Mouse (Mus musculus) thymus, postnatal 4 days (tissue): ENCODE results near the gene Olfr56.
A peak's percentile ranks its signal among the peaks of the same experiment; 100 is the strongest.
"Not testable (repeated sequence)": the region's sequence is repeated elsewhere in the genome, so short reads cannot be mapped to it uniquely, and the experiment has no call there.

Experiments used
- DNase-seq: peaks from one replicate; pipeline ENCODE4 v3.0.0; 2021

The Olfr56 gene

GRCm38 (mm10) chr11:48978240-48978939, at the start of gene Olfr56:
Gene Olfr56 (plus strand): TSS chr11:48978889.
- not testable (repeated sequence) for DNase-seq

DNA sequence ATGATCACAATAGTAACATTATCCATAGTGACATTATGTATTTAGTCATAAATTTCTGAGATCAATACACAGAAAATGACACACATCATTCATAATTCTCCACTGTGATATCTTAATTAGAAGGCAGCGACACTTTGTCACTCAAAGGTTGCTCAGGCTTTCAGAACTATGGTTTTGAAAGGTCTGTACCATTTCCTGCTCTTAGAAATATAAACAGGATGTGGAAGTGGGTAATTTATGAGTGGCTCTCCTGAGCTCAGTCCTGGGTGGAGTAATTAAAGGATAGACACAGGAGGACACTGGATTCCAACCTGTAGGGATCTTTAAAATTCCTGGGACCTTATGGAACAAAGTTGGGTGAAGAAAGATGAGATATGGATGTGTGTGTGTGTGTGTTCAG, 45.3 kb upstream of the Olfr56 start:
- DNase-seq, result not testable (repeated sequence)

- not testable (repeated sequence) for DNase-seq
Observed at GRCm38 (mm10) chr11:48933923-48934322, 44.8 kb upstream of the Olfr56 start.

- not testable (repeated sequence) for DNase-seq
Observed at GRCm38 (mm10) chr11:48935291-48935690, 43.4 kb upstream of the Olfr56 start.

DNA sequence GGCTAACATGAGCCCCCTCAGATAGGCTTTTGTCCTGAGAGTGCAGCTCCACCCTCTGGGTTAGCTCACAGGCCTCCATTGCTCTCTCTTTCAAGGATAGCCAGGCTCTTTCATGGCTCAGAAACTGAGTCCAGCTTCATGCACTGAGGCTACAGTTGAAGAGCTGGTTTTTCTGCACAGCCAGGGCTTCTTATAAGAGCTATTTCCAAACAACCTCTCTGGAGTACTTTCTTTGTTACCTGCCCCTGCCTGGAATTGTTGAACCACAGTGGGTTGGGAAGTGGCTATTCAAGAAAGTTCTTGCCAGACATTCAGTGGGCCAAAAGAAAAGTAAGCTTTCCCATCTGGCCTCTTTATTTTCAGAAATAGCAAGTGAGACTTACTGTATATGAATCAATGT, 39.4 kb upstream of the Olfr56 start:
- not testable (repeated sequence) for DNase-seq

- not testable (repeated sequence) for DNase-seq
Observed at GRCm38 (mm10) chr11:48946090-48946489, 32.6 kb upstream of the Olfr56 start, which contains the start of gene Psme2b. Gene Psme2b (minus strand): TSS chr11:48946190.

- not testable (repeated sequence) for DNase-seq
Observed at GRCm38 (mm10) chr11:48974686-48975085, 4.0 kb upstream of the Olfr56 start.

DNA sequence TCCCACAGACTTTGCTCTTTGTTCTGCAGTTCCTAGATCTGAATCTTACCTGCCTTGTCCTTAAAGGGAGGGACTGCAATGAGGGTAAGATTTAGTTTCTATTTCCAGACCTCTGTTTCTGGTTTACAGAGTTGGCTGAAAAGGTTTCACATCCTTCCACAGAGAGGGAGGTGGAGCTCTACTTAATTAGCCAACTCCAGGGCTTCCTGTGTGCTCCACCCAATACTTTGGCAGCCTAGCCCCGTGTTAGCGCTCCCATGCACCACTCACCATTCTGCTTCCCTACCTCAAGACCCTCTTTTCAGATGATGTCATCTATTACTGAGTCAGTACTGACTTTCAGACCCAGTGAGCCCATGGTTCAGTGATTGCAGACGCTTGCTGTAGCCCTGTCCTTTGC, 562 bp downstream of the Olfr56 start, which contains the start of gene 9930111J21Rik1:
TSS of gene 9930111J21Rik1 (minus strand) at position 148 of the 400 bp plus-strand sequence.
- not testable (repeated sequence) for DNase-seq

DNA sequence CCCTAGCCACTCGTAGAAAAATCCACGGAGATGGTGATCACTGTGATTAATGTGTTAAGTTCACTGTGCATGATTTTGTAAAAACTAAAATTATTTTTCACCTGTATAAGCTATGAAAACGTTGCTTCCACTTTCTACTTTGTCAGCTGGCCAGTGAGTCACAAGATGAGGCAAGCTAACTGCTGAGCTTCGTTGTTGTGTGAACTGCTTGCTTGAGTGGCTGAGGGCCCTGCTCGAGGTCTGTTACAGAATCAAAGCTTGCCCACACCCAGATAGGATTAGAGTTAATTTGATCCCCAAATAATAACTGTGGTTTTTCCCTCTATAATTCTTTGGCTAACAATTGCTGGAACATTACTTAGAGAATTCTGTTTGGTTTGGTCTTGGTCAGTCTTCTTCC, 1.4 kb downstream of the Olfr56 start:
- DNase-seq, result not testable (repeated sequence)

DNA sequence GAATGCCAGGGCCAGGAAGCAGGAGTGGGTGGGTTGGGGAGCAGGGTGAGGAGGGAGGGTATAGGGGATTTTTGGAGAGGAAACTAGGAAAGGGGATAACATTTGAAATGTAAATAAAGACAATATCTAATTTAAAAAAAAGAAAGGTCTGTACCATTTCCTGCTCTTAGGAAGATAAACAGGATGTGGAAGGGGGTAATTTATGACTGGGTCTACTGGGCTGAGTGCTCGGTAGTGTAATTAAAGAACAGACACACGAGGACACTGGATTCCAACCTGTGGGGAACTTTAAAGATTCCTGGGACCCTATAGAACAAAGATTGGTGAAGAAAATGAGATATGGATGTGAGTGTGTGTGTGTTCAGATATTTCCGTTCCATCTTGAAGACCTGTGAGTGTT, 4.2 kb downstream of the Olfr56 start:
- DNase-seq, result not testable (repeated sequence)

GRCm38 (mm10) chr11:48988219-48988618, 9.5 kb downstream of the Olfr56 start:
- peak; percentile 8 for DNase-seq

DNA sequence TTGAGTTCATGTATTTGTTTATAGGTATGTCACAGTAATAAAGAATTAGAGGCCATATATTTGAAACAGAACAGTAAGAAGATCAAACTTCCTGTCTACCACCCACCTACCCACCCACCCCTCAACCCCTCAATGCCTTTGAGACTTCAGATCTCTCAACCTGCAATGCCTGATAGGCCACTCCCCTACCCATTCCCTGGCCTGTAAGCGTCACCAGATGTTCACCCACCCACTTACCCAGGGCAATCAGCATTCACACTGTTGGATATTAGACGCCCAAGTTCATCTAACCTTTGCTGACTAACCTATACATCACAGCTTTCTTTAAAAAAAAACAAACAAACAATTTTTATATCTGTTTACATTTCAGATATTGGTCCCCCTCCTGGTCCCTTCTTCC, 11.3 kb downstream of the Olfr56 start:
- not testable (repeated sequence) for DNase-seq

DNA sequence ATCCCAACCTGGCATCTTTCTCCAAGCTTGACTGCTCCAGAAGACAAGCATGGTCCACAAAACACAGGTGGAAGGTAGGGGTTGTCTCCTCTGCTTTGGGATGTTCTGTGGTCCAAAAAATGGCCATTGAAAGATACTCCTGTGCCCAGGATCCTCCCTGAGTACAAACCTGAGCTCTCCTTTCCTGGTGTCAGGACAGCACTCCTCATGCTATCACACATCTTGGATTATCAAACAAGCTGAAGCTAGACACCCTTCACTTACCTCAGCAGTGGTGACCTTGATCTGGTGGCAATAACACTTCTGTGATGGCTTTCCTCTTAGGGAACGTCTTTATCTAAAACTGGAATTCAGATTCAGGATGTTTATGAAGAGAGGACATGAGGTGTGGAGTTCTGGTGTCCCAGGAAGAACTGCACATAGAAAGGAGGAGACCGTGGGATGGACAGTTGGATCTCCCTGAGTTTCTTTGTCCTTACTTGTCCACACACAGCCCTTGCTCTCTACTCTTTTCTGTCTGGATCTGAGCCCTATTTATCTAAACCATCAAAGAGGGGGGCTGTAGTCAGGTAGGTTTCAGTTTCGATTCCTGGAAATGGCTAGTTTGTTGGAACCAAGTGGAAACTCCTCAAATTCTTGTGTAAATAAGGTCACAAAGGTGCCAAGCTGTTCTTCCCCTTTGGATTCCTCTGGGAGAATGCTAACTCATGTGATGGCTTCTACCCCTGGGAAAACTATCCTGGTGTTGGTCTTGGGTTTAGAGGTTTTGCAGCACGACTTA, 13.2 kb downstream of the Olfr56 start, which contains the start of gene Gm12185:
TSS of gene Gm12185 (minus strand) at position 487 of the 781 bp plus-strand sequence.
- DNase-seq, result peak; percentile 18

DNA sequence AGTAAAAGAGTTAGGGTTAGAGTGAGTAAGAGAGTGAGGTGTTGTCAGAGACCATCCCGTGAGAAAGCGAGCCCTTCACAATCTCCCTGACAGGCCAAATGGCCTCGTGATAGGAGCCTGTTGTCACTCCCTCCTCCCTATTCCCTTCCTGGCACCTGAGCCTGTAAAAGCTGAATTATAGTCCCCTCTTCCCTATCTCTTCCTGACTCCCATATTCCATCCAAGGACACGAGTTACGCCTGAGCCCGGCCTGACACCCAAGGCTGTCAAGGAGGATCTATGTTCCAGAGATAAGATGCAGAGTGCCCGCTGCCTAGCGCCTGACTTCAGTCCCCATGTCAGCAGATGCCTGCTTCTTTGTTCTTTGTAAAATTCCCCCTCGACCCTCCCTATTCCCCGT, 14.6 kb downstream of the Olfr56 start:
- DNase-seq, result peak; percentile 9

DNA sequence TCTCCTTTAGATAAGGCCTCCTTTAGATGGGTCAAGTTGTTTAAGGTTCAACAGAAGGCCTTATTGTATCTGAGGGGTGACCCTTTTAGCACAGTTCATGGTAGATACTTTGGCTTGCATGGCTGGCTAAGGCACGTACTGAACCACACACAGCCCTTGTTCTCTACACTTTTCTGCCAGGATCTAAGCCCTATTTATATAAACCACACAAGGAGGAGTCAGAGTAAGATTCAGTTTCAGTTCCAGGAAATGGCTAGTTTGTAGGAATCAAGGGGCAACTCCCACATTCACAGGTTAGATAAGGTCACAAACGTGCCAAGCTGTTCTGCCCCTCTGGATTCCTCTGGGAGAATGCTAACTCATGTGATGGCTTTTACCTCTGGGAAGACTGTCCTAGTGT, 15.3 kb downstream of the Olfr56 start, which contains the start of gene Tgtp1:
TSS of gene Tgtp1 (minus strand) at position 155 of the 400 bp plus-strand sequence.
- not testable (repeated sequence) for DNase-seq

- DNase-seq, result peak; percentile 8
Observed at GRCm38 (mm10) chr11:49000411-49000810, 21.7 kb downstream of the Olfr56 start.

DNA sequence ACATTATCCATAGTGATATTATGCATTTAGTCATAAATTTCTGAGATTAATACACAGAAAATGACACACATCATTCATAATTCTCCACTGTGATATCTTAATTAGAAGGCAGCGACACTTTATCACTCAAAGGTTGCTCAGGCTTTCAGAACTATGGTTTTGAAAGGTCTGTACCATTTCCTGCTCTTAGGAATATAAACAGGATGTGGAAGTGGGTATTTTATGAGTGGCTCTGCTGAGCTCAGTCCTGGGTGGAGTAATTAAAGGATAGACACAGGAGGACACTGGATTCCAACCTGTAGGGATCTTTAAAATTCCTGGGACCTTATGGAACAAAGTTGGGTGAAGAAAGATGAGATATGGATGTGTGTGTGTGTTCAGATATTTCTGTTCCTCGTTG, 27.6 kb downstream of the Olfr56 start:
- DNase-seq, result not testable (repeated sequence)

GRCm38 (mm10) chr11:49006785-49007184, 28.1 kb downstream of the Olfr56 start:
- not testable (repeated sequence) for DNase-seq

- not testable (repeated sequence) for DNase-seq
Observed at GRCm38 (mm10) chr11:49012074-49012473, 33.4 kb downstream of the Olfr56 start.

- not testable (repeated sequence) for DNase-seq
Observed at GRCm38 (mm10) chr11:49050064-49050463, 71.4 kb downstream of the Olfr56 start.

DNA sequence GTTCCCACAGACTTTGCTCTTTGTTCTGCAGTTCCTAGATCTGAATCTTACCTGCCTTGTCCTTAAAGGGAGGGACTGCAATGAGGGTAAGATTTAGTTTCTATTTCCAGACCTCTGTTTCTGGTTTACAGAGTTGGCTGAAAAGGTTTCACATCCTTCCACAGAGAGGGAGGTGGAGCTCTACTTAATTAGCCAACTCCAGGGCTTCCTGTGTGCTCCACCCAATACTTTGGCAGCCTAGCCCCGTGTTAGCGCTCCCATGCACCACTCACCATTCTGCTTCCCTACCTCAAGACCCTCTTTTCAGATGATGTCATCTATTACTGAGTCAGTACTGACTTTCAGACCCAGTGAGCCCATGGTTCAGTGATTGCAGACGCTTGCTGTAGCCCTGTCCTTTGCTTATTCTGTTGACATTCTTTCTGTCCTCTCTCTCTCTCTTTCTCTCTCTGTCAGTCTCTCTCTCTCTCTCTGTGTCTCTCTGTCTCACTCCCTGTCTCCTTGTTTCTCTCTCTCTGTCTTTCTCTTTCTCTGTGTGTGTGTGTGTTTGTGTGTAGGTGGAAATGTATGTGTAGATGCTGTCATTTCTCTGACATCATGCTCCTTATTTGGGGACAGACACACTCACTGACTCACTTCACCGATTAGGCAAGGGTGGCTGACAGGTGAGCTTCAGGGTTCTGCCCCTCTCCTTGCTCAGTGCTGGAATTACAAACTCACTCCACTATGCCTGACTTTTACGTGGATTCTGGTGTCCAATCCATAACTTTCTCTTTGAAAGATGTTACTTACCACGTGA, 72.6 kb downstream of the Olfr56 start, which contains the start of gene 9930111J21Rik2:
TSS of gene 9930111J21Rik2 (minus strand) at position 150 of the 799 bp plus-strand sequence.
- DNase-seq, result not testable (repeated sequence)

DNA sequence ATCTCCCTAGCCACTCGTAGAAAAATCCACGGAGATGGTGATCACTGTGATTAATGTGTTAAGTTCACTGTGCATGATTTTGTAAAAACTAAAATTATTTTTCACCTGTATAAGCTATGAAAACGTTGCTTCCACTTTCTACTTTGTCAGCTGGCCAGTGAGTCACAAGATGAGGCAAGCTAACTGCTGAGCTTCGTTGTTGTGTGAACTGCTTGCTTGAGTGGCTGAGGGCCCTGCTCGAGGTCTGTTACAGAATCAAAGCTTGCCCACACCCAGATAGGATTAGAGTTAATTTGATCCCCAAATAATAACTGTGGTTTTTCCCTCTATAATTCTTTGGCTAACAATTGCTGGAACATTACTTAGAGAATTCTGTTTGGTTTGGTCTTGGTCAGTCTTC, 73.2 kb downstream of the Olfr56 start:
- DNase-seq, result not testable (repeated sequence)
